In the genomic region with DNA sequence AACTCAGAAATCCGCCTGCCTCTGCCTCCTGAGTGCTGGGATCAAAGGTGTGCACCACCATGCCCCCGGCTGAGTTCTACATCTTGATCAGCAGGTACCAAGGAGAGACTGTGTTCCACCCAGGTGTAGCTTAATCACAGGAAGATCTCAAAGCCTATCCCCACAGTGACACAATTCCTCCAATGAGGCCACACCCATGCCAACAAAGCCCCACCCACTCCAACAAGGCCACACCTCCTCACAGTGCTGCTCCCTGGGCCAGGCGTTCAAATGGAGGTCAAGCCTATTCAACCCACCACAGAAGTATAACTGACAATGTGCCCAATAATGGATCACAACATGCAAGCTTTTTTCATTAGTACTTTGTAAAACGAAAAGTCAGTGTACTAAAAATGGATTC, we compare ENCODE assay signal across 14 mouse cellular contexts.
"Had no signal": no experiment of that assay in that cellular context is flagged by ENCODE, and none has a peak within 500 bp of the region (broad histone marks: within the 10 kb centered on the region; RNA-seq: fewer than 3 reads in every experiment).

No protein-coding gene starts in this region.

- ATAC-seq: intestine, embryonic 15.5 days; midbrain, embryonic 15.5 days had no signal

- H3K4me2 ChIP-seq: intestine, embryonic 15.5 days; limb, embryonic 13.5 days; liver, embryonic 15.5 days; lung, embryonic 15.5 days; midbrain, embryonic 15.5 days; neural tube, embryonic 12.5 days had no signal

- H3K27me3 ChIP-seq: intestine, embryonic 15.5 days; limb, embryonic 13.5 days; lung, embryonic 15.5 days; neural tube, embryonic 12.5 days had no signal

- H3K27ac ChIP-seq: kidney, postnatal 0 days; layer of hippocampus, adult 2 months; limb, embryonic 13.5 days; liver, embryonic 15.5 days; lung, embryonic 15.5 days; macrophage; midbrain, embryonic 15.5 days; neural tube, embryonic 12.5 days had no signal

- DNase-seq: kidney, adult 8-10 months; kidney, postnatal 36 days; lung, postnatal 14 days; spleen, adult 18-20 months; thymus, postnatal 36 days had no signal

- H3K9ac ChIP-seq: intestine, embryonic 15.5 days; limb, embryonic 13.5 days; liver, embryonic 15.5 days; lung, embryonic 15.5 days; midbrain, embryonic 15.5 days; neural tube, embryonic 12.5 days had no signal

- H3K9me3 ChIP-seq: intestine, embryonic 15.5 days; limb, embryonic 13.5 days; liver, embryonic 15.5 days; lung, embryonic 15.5 days; midbrain, embryonic 15.5 days; neural tube, embryonic 12.5 days had no signal

- H3K36me3 ChIP-seq: intestine, embryonic 15.5 days; limb, embryonic 13.5 days; liver, embryonic 15.5 days; lung, embryonic 15.5 days; midbrain, embryonic 15.5 days; neural tube, embryonic 12.5 days had no signal

- H3K4me3 ChIP-seq: intestine, embryonic 15.5 days; layer of hippocampus, adult 2 months; limb, embryonic 13.5 days; liver, embryonic 15.5 days; lung, embryonic 15.5 days; midbrain, embryonic 15.5 days; neural tube, embryonic 12.5 days had no signal
